Mouse (Mus musculus) layer of hippocampus, adult 9-11 months (tissue): ENCODE results near the gene Cog4.
"Not testable (repeated sequence)": the region's sequence is repeated elsewhere in the genome, so short reads cannot be mapped to it uniquely, and the experiment has no call there.

Experiments used
- DNase-seq: peaks from one replicate; pipeline ENCODE4 v3.0.0; 2022

Gene Cog4

DNA sequence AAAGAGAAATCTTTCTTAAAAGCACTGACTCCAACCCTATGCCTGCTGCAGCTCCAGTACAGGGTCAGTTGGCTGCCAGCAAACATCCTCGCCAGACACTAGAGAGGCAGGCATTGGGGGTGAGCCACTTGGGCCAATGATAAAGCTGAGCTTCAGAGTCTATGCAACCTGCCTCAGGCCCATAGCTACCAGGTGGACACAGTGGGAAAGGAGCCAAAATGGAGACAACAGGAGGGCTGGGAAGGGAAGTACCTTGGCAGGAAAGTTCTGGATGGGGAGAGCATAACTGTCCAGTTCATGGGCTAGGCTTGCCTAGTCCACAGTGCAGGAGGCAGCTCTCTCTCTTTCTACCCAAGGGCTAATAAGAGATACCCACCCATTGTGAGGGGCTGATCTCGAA, 46.5 kb downstream of the Cog4 start:
- DNase-seq: no peak

DNA sequence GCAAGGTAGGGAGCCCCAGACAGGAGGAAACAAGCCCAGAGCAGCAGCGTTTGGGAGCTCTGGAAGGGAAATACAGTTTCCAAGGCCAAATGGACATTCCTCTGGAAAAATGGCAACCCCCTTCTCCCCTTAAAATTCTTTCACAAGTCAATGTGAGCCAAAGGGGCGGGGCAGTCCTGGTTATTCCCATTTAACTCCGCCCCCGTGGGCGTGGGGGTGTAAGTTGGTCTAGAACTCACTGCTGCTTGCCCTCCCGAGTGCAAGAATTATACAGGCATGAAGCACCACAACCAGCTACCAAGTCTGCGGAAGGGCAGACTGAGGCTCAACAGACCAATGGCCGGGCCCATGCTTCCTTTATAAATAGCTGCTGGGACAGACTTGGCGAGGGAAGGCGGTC, 48.5 kb downstream of the Cog4 start:
- no peak for DNase-seq

DNA sequence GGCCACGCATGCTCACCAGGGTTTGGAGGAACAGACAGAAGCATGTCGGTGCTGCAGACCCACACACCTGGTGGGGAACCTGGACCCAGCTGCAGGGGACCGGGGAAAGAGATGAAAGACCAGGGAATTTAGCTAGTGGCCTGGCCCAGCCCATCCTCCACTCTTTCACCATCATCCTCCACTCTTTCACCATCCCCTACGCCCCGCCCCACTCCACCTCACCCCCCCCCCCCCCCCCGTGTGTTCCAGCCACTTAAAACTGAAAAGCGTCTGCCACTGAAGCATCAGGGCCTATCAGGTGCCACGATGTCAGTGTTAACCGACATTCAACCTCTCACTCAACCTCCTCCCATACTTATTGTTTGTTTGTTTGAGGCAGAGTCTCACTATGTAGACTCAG, 48.9 kb downstream of the Cog4 start:
- DNase-seq: no peak

GRCm38 (mm10) chr8:110895812-110896211, 49.4 kb downstream of the Cog4 start:
- DNase-seq: no peak

- no peak for DNase-seq
Observed at GRCm38 (mm10) chr8:110897495-110897894, 51.1 kb downstream of the Cog4 start.

DNA sequence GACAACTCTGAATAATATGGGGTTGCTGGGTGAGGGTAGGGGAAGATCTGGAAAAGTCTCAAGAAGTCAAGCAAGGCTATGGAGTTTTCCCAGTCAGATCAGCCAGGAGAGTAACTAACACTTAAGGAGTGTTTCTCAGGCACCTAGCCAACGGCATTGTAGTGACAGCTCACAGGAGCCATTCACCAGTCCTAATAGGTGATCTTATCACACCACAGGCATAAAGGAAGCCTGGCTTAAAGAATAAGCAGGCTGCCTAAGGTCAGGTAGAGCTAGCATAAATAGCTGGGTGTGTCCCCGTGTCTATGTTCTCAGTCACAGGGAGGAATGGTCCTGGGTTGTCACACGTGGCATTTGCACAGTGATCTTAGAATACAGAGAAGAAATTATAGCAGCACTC, 54.7 kb downstream of the Cog4 start:
- no peak for DNase-seq

DNA sequence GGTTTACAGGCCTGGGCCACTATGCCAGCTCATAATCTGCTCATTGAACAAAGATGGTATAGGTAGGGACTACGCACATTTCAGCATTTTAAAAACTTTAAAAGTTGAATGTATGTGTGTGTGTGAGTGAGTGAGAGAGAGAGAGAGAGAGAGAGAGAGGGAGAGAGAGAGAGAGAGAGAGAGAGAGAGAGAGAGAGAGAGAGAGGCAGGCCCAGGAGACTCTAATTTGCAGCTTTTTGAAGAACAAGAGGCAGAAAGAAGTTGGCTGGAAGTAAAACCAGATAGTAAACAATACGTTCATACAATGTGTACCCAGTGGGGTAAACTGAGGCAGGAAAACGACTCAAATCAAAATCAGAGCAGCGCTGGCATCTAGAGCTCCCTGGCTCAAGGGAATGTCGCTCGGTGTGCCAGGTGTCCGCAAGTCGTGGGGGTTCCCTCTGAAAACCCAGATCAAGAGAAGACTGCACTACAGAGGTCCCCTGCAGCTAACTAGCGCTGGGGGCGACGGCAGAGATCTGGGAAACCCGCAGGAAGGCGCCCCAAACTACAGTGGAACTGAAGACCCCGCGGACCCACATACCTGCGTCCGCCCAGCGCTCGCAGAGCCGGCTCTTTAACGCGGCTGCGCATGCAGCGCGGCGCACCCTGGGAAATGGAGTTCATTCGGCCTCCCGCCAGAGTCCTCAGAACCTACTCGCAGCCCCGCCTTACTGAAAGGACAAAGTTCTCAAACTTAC, 55.6 kb downstream of the Cog4 start, which contains the start of gene Fuk:
Fuk (minus strand) TSS at position 650 of the 740 bp plus-strand sequence.
- DNase-seq: peak; percentile 82

DNA sequence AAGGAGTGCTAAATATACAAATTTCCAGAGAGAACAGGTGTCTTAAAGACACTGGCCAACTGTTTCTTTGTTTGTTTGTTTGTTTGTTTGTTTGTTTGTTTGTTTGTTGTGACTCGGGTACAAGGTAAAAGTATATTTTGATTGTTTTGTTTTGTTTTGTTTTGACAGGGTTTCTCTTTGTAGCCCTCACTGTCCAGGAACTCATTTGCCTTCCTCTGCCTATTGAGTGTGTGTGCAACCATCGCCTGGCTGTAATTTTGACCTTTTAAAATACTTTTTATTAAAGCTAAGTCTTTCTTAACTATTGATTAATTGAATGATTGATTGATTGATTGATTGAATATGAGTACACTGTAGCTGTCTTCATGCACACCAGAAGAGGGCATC, 56.2 kb downstream of the Cog4 start:
- DNase-seq: no peak

- no peak for DNase-seq
Observed at GRCm38 (mm10) chr8:110905404-110905803, 59.0 kb downstream of the Cog4 start.

GRCm38 (mm10) chr8:110906682-110907081, 60.3 kb downstream of the Cog4 start:
- DNase-seq: no peak

DNA sequence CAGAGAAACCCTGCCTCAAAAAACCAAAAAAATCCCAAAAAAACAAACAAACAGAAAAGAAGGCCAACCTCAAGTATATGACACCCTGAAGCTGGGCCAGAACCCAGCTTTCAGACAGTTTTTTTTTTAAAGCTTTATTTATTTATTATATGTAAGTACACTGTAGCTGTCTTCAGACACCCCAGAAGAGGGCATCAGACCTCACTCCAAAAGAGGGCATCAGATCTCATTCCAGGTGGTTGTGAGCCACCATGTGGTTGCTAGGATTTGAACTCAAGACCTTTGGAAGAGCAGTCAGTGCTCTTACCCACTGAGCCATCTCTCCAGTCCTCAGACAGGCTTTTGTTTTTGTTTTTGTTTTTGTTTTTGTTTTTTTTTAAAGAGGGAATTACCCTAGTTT, 63.5 kb downstream of the Cog4 start:
- DNase-seq: not testable (repeated sequence)

- DNase-seq: no peak
Observed at GRCm38 (mm10) chr8:110911576-110912570, 65.5 kb downstream of the Cog4 start.

GRCm38 (mm10) chr8:110917415-110917814, 71.0 kb downstream of the Cog4 start:
- no peak for DNase-seq

DNA sequence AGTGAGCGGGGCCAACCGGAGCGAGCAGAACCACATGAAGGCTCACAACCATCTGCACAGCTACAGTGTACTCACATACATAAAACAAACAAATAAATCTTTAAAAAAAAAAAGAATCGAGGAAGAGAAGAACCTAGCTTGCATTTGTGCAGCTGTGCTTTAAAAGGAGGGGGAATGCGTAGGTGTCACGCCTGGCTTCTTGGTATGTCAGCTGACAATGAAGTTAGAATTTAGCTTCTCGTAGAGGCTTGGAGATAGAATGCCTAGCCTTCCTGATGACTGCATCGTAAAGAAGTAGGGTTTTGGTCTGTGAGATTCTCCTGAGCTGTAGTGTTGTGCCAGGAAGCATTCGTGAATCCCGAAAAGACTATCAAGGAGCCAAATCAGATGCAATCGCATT, 71.6 kb downstream of the Cog4 start:
- DNase-seq: no peak

- DNase-seq: no peak
Observed at GRCm38 (mm10) chr8:110918460-110918859, 72.1 kb downstream of the Cog4 start.

GRCm38 (mm10) chr8:110919341-110920031, 73.1 kb downstream of the Cog4 start, which contains the start of gene St3gal2:
Gene St3gal2, plus strand, starts transcription at chr8:110919922.
- DNase-seq: peak; percentile 97

DNA sequence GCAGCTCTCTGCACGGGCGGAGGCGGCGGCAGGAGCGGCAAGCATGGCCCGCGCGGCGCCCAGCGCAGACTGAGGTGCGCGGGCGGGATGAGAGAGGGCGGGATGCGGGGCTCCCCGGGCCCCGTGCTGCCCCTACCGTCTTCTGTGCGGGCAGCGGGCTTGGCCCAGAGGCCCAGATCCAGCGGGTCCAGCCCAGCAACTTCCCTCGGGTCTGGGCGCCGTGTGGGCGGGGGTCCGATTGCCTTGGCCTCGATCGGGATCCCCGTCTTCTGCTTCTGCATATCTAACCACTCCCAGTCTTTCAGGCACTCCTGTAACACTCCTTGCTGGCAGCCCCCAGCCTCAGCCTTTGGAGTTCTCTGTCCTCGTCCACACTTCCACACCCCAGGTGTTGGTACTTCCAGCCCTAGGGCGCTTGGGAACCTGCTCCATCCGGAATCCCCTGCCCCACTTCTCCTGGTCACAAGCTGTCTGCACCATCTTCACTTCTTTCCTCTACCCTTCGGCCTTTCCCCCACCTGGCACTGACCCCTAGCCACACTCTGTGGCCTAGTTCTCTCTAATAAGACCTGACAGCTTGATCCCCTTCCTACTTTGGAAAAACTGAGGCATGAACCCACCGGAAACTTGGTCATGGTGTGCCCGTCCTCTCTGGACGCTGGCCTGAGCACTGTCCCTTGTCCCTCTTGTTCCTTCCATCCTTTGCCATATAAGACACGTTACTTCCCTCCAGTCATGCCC, 73.8 kb downstream of the Cog4 start:
- no peak for DNase-seq

DNA sequence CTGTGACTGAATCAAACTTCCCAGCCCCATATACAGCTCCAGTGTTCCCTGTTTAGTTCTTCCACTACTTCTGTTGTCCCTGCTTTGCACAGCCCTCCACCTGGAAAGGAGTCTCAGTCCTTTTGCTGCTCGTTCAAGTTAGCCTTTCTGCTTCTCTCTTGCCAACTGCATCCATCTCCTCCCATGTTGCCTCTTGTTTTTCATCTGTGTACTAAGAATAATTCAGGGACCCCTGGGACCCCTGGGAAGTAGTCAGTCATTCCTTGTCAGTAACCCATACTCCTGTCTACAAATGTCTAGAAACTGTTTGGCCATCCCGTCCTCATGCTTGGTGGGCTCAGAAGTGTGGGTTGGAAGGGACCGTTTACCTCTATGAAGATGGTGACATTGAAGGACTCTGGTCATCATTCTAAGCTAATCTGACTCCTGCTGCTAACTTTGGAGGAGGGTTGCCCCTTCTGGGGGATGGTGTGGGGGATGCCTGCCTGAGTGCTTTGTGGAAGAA, 74.4 kb downstream of the Cog4 start:
- no peak for DNase-seq

GRCm38 (mm10) chr8:110921492-110922230, 75.3 kb downstream of the Cog4 start:
- DNase-seq: no peak

GRCm38 (mm10) chr8:110925691-110926140, 79.3 kb downstream of the Cog4 start:
- no peak for DNase-seq

GRCm38 (mm10) chr8:110926690-110927089, 80.3 kb downstream of the Cog4 start:
- DNase-seq: no peak
